Mouse (Mus musculus): Measurements from ENCODE around the gene Asxl1.

GRCm38 (mm10) chr2:153412563-153412962 is 66.9 kb downstream of the Asxl1 start:
- no peak for TF ChIP-seq CTCF (IDR thresholded peaks at IDR 0.05; ENCODE audit: low read depth, low read length)
- no peak for TF ChIP-seq POLR2A (IDR thresholded peaks at IDR 0.05; ENCODE audit: insufficient read depth, low read length)
- no peak for TF ChIP-seq EP300 (IDR thresholded peaks at IDR 0.05; ENCODE audit: insufficient read depth, low read depth, low read length)
